Mouse (Mus musculus): ENCODE data around the gene Gabbr2.
A peak's percentile ranks its signal among the peaks of the same experiment; 100 is the strongest.

Gabbr2 gene

DNA sequence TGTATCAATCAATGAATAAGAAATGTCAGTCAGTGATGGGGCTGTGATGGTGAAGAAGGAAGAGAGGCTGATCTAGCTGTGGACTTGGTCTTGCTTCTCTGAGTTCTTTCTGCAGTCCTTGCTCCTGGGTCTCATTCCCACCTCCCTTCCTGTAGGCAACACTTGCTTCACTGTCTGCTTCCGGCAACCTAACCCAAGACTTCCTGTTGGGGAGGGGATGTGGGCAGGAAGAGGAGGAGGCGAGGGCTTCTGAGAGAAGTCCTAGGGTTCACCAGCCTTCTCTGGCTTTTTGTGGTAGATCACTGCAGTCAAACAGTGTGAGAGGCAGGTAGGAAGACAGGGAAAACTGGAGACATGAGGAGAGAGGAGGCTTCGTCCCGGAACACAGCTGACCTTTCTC, 239.4 kb downstream of the Gabbr2 start:
- DNase-seq: no peak

DNA sequence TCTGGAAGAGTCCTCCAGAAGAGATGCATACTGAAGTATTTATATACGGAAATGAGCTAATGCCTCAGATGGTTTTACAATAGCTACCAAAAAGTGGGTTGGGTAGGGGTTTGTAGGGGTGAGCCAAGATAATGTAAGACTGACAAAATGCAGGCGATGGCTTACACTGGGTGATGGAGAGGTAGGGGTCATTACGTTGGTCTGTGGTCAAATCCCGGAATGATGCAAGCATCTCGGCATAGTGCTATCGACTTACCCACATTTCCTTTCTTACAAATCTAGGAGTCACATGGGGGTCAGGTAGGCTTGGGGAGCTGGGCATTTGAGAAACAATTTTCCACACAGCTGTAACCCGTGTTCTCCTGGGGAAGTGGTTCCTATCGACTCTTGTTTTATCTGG, 242.7 kb downstream of the Gabbr2 start:
- no peak for DNase-seq

- DNase-seq: no peak
These were observed 244.5 kb downstream of the Gabbr2 start for GRCm38 (mm10) chr4:46747007-46747746.

- DNase-seq: no peak
These were observed 246.1 kb downstream of the Gabbr2 start for GRCm38 (mm10) chr4:46745536-46745935.

DNA sequence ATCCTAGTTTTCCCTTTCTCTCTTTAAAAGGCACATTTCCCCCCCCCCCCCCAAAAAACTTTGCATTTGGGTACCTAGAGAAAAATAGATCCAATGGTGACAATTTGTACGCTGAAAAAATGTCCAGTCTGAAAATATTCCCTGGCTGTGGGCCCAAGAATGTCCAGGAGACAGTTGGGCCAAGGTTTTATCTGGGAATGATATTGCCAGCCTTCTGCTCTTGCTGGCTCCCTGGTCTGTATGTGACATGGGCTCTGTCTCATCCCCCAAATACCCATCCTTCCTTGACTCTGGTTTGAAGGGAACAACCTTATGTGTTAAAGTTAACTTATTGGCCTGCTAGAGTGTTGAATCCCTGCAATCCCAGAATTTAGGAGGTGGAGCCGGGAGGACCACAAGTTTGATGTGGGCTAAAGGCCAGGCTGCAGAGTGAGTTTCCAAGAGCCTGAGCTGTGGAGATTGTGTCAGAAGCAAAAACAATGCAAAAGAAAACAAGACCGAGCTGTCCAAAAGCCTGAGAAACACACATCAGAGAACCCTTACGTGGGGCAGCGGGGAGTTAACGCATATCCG, 247.0 kb downstream of the Gabbr2 start:
- no peak for DNase-seq

- DNase-seq: no peak
These were observed 249.1 kb downstream of the Gabbr2 start for GRCm38 (mm10) chr4:46742601-46743000.

GRCm38 (mm10) chr4:46736910-46737511, 254.7 kb downstream of the Gabbr2 start:
- no peak for DNase-seq

GRCm38 (mm10) chr4:46734906-46735305, 256.8 kb downstream of the Gabbr2 start:
- peak; percentile 23 for DNase-seq

- peak; percentile 24 for DNase-seq
These were observed 260.1 kb downstream of the Gabbr2 start for GRCm38 (mm10) chr4:46731590-46731989.

DNA sequence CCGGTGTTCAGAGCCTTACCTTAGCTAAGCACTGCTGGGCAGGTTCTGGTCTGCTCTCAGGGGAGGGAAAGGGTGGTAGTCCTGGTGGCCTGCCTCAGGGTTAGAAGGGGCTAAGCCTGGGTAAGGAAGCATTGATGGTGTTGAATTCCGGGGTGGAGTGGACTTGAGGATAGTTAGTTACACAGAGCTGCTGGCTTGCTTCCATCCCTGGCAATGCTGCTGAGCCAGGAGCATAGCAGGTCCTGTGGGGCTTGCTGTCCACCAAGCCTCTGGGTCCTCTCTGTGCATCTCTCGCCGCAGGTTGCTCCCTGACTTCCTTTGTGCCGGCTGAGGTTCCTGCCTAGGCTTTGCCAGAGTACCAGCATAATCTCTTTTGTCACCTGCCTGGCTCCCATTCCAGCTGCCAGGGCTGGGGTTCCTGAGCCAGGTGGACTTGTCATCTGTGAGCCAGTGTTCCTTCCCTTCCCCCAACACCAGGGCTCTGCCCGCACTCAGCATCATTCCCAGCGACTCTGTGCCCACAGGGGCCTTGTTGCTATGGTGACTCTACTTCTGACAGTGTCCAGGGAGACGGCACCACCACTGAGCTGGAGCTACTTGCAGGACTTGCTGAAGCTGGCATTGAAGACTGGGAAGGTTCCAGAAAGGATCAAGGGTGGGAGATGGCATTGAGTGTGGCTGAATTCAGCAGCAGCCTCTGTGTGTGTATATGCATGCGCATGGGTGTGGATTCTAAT, 262.2 kb downstream of the Gabbr2 start:
- DNase-seq: no peak

DNA sequence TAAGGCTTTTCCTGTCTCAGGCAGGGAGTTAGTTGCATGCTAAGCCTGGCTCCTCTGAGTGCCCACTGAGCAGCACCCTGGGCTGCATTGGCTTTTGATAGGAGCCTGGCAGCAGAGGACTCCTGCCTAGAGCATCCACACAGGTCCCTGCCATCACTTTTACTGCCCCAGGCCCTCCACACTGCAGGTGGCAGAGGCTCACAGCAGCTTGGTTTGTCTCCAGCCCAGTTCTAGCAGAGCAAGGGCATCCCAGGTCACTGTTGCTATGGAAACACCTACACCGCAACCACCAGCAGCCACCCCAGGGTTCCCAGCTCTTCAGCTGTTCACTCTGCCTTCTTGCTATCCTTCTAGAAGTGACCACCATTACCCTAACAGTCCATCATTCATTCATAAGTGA, 263.4 kb downstream of the Gabbr2 start:
- no peak for DNase-seq

DNA sequence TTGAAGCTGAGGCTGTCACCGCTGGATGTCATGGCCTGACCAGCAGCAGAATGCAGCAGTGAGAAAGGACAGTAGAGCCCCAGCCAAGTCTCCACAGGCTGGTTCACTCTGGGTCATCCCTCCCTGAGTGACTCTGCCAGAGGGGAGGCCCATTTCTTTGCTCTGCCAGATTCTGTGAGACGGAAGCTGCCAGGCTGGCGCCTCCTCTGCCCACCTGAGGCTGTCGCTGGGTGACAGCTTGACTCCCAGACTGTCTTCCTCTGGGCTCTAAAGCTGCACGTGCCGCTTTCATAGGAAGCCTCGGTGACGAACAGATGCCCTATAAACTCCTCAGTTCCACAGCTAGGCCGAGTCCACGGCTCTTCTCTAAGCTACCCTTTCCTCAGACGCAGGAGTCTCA, 264.5 kb downstream of the Gabbr2 start:
- DNase-seq: no peak

DNA sequence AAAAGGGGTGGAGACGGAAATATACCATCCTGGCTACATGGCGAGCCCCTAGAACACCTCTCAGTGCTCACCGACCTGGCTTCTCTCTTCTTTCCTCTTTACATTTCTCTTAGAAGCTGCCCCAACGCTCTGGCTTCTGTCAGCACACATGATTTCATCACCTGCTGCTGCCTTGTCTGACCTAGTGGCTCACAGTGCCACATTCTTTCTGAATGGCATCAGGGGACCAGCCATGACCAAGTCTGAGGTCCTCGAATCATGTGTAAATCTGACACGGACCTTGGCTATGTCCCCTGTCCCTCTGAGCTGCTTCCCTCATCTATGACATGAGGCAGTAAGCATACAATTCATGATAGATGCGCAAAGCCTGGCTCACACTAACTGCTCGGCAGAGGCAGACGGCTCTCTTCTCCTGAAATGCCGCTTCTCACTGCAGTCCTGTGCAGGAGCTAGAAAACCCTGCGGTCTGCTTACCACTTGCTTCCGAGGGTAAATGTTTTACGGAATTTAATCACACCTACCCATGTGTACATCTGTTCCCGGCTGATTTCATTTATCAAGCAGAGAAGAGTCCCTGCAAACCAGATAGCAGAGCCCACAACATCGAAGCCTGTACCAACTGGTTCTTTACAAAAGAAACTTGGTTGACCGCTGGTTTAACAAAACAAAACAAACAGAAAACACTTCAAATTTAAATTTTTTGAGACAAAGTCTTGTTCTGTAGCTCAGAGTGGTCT, 270.7 kb downstream of the Gabbr2 start:
- DNase-seq: no peak

DNA sequence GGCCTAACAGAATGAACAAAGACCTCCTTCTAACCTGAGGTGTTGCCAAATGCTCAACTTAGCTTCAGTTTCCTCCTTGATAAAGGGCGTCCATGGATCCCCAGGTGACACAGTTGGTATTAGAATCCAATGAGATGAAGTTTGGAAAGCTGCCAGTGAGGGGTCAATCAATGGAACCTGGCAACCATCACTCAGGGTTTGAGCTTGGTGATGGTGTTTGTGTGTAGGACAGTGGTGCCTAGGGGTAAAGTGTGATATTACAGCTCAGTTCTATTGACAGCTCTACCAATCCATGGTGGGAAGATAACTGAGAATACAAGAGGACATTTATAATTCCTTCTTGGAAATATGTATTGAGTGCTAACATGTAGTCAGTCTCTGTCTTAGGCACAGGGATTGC, 271.6 kb downstream of the Gabbr2 start:
- no peak for DNase-seq

DNA sequence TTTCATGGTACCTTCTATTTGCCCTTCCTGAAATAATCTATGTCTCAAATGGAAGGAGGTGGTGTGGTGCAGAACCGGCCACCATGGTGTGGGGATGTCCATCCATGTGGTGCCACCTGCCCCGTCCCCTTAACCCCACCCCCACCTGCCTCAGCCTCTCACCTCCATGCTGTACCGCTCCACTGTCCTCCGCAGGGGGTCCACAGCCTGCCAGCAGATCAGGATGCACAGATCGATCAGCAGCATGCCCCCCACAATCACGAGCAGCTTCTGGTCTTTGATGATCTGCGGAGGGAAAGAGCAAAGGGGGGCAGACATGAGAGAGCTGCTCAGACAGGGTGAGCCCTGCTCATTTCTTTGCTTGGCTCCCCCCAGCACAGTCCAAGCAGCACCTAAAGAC, 273.0 kb downstream of the Gabbr2 start:
- DNase-seq: no peak

DNA sequence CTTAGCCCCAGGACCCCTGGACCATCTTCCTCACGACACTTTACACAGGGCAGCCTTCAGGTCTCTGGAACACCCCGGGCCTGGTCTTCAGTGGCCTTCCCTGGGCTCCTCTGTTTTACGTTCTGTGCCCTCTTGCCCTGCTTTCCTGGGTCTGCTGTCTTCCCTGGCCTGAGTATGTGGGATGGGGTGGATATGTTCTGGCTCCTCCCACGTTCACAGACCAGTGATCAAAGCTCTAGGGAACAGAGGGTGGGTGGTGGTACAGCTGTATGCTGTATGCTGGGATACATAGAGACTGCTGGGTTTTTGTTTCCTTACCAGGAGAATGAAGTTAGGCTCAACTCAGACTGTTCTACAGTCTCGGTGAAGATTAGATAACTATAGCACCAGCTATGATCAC, 274.5 kb downstream of the Gabbr2 start:
- no peak for DNase-seq

GRCm38 (mm10) chr4:46716361-46716760, 275.3 kb downstream of the Gabbr2 start:
- no peak for DNase-seq

- DNase-seq: no peak
These were observed 281.1 kb downstream of the Gabbr2 start for GRCm38 (mm10) chr4:46710523-46710922.

DNA sequence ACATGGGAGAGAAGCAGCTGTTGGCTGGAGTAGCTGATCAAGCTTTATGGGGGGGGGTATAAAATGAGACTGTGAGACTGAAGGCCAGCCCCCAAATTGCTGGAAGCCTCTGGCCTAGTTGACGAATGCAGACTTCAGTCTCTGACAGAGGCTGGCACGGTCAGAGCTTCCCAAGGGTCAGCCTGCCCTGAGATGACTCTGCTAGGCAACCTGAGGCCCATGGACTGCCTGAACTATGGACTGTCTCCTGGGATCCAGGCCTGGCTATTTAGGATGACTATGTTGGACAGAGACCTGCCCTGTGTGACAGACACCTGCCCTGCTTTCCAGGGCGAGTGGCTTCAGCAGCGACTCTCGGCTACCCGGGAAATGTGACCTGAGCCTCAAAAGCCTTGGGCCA, 281.7 kb downstream of the Gabbr2 start:
- DNase-seq: no peak

DNA sequence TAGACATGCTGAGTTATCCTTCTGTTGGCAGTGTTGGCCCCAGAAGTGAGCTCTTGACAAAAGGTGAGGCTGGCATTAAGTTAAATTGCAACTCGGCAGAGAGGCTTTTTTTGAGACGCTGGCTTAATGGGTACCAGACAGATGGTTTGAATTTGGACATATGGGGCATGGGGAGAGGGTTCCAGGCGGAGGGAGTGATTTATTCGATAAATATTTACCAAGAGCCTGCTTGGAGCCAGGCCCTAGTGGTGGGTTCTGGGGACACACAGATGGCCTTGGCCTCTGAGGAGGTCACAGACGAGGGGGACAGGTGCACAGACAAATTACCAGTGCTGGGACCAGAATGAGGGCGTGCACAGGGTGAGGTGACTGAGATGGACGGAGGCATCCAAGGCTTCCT, 282.2 kb downstream of the Gabbr2 start:
- DNase-seq: no peak

GRCm38 (mm10) chr4:46705739-46706138, 285.9 kb downstream of the Gabbr2 start:
- peak; percentile 22 for DNase-seq

DNA sequence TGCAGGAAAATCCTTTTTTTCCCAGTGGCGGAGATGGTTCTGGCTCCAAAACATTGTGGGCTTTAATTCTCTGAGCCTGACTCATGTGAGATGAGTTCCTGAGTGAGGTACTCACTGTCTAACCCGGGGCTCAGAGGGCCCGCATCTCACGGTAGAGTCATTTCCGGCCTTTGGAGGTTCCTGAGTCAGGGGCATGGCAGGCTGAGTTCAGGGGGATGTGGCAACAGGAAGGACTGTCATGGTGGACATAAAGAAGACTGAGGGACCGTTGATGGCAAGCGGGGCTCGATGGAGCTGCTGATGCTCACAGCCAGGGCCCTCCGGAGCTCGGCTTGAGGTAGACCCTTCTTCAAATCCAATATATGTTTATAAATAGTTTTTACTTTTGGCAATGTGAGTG, 288.5 kb downstream of the Gabbr2 start:
- DNase-seq: no peak

DNA sequence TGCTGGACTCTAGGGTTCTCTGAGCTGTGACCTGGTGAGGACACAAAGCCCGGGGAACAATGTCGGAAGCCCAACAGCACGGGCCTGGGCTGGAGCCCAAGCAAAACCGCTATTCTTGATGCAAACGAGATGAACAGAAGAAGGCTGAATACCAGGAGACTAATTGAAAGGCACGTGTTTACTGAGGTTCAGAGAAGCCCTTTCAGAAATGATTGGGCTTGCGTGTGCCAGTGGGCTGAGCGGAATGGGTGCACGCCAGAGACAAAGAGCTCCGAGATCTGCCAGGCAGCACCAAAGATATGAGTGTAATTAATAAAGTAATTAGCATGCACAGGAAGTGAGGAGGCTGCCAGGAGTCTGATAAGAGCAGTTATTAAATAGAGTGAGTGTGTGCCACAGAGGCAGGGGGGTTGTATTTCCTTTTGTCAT, 291.4 kb downstream of the Gabbr2 start:
- no peak for DNase-seq

Measured in kidney, postnatal 10 days (tissue).